Mouse (Mus musculus) midbrain, embryonic 13.5 days (tissue): ENCODE results near the gene Trappc2l. TPM values are rescaled to one million over a fixed set of nuclear protein-coding genes. Genes with fewer than 3 reads are reported as not detected.

Experiments used
- ATAC-seq: fragments of 200-750 bp; cut with Nextera tagmentation; 2 replicates; pipeline ENCODE4 v1.8.0; 2017; ENCODE audit warnings: mild to moderate bottlenecking, moderate TSS enrichment, moderate library complexity
- H3K27ac ChIP-seq: fragments of 300-500 bp; sonication (generic); 2 replicates; pipeline ENCODE4 v1.5.1; 2015; ENCODE audit warnings: inconsistent platforms, mild to moderate bottlenecking, moderate library complexity
- H3K27me3 ChIP-seq: fragments of 300-500 bp; sonication (generic); 2 replicates; pipeline ENCODE4 v1.6.1; 2015; ENCODE audit warnings: mild to moderate bottlenecking, inconsistent platforms
- H3K36me3 ChIP-seq: fragments of 300-500 bp; sonication (generic); 2 replicates; pipeline ENCODE4 v1.6.1; 2015; ENCODE audit warnings: mild to moderate bottlenecking, inconsistent platforms
- H3K4me1 ChIP-seq: fragments of 300-500 bp; sonication (generic); replicated peaks from 2 replicates; pipeline ENCODE4 v1.6.1; 2015; ENCODE audit warnings: inconsistent platforms
- H3K4me2 ChIP-seq: fragments of 300-500 bp; sonication (generic); replicated peaks from 2 replicates; pipeline ENCODE4 v1.6.1; 2015; ENCODE audit warnings: moderate library complexity, mild to moderate bottlenecking, inconsistent platforms
- H3K4me3 ChIP-seq: fragments of 300-500 bp; sonication (generic); replicated peaks from 2 replicates; pipeline ENCODE4 v1.5.1; 2015; ENCODE audit warnings: mild to moderate bottlenecking, inconsistent platforms
- H3K9ac ChIP-seq: fragments of 300-500 bp; sonication (generic); replicated peaks from 2 replicates; pipeline ENCODE4 v1.6.1; 2015; ENCODE audit warnings: mild to moderate bottlenecking, inconsistent platforms
- H3K9me3 ChIP-seq: fragments of 300-500 bp; sonication (generic); 2 replicates; pipeline ENCODE4 v1.6.1; 2016; ENCODE audit warnings: mild to moderate bottlenecking, inconsistent platforms
- WGBS: fragments of 180-500 bp; shearing (Covaris S2); methylation state at CpG from one replicate; pipeline ENCODE4 v1.1.7; 2015; 5-methylcytosine and 5-hydroxymethylcytosine counted together
- microRNA-seq: library from miRNA; unstranded; fragments of <30 nt; microRNA quantifications from one replicate; pipeline ENCODE4, GENCODE M21; 2016
- polyA plus RNA-seq: library from polyadenylated mRNA; unstranded; fragments of >200 nt; fragmentation: Nextera tagmentation; extraction: Ambion mirVana; gene quantifications from 2 replicates; pipeline ENCODE4 v1.2.1, GENCODE M21; 2015

Trappc2l gene
- polyA plus RNA-seq, 1 experiment from 2014 or later: 98.5 TPM

DNA sequence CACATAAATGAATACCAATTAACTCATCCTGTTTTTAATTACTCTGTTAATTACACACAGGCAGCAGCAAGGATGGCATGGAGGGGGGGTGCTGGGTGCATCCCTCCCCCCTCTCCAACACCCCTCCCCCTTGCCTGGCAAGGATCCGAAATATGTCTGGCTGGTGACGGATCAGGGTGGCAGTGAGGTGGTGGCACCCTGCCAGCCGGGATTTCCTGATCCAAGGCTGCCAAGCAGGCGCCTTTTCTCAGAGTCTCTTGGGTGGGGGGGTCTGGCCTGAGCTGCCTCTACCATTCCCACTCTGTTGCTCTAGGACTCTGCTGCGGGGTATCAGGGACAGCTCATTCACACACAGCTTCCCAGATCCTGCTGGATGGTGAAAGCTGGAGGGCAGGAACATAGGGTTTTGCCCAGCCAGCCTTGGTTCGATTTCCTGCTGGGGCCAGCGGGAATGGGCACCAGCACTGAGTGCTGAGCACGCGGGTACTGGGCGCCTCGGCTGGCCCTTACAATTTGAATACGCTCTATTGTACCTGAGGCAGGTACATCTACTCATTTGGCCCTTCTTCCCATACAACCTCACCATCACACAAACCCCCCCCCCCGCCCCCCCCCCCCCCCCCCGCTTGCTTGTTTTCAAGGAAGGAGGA is 54.4 kb downstream of the Trappc2l start:
- peak; percentile 47 for ATAC-seq
- no peaks in the 10 kb centered on the region for H3K9me3 ChIP-seq
- no peaks in the 10 kb centered on the region for H3K36me3 ChIP-seq
- H3K4me3 ChIP-seq: no peak overlapping the region
- no peak overlapping the region for H3K9ac ChIP-seq
- 0 out of 2 replicates have a peak, but pooled peaks cover 2% of the 10 kb centered on the region for H3K27me3 ChIP-seq
- no peak overlapping the region for H3K4me2 ChIP-seq
- H3K4me1 ChIP-seq: peaks cover 89% of the 10 kb centered on the region
- WGBS: 69% methylated on average over 13 of the region's 14 CpGs
- peak overlapping the region; percentile 59 for H3K27ac ChIP-seq

Small RNAs within 50 kb of the gene (microRNA-seq; reads per million reads assigned to microRNA genes)
- not detected for gene Mir6396

Other genes starting within 250 kb of the Trappc2l start
- gene Zc3h18, start 235.0 kb upstream of the Trappc2l start, polyA plus RNA-seq: 40.0 and 44.9 TPM in 2 replicates
- gene Il17c, start 189.6 kb upstream of the Trappc2l start, polyA plus RNA-seq: not detected in 2 replicates
- 30.7 and 33.8 TPM in 2 replicates for gene Cyba, start 178.7 kb upstream of the Trappc2l start, polyA plus RNA-seq
- 45.9 and 47.5 TPM in 2 replicates for gene Mvd, start 168.2 kb upstream of the Trappc2l start, polyA plus RNA-seq
- gene Snai3, start 150.9 kb upstream of the Trappc2l start, polyA plus RNA-seq: not detected in 2 replicates
- 37.8 and 38.1 TPM in 2 replicates for gene Rnf166, start 135.6 kb upstream of the Trappc2l start, polyA plus RNA-seq
- gene Ctu2, start 135.5 kb upstream of the Trappc2l start, polyA plus RNA-seq: 73.0 and 80.7 TPM in 2 replicates
- gene Piezo1, start 60.3 kb upstream of the Trappc2l start, polyA plus RNA-seq: 1.6 and 2.9 TPM in 2 replicates
- 13.8 and 14.1 TPM in 2 replicates for gene Cdt1, start 43.6 kb upstream of the Trappc2l start, polyA plus RNA-seq
- gene Aprt, start 34.7 kb upstream of the Trappc2l start, polyA plus RNA-seq: 136 and 152 TPM in 2 replicates
- 3.9 and 4.7 TPM in 2 replicates for gene Galns, start 177 bp upstream of the Trappc2l start, polyA plus RNA-seq
- not detected in 2 replicates for gene Pabpn1l, start 11.1 kb downstream of the Trappc2l start, polyA plus RNA-seq
- 20.2 and 20.9 TPM in 2 replicates for gene Cbfa2t3, start 87.5 kb downstream of the Trappc2l start, polyA plus RNA-seq
- gene Acsf3, start 163.8 kb downstream of the Trappc2l start, polyA plus RNA-seq: 17.9 and 18.7 TPM in 2 replicates
- 1.00 and 1.1 TPM in 2 replicates for gene Cdh15, start 236.3 kb downstream of the Trappc2l start, polyA plus RNA-seq